Mouse (Mus musculus) regulatory T cell (primary cell): ENCODE measurements at regions not wholly inside any gene's neighbourhood (a gene's known extent, or its start where the extent isn't known, plus 50 kb on each side); places are given as distances from the start of the nearest gene placed in this dataset.

Experiments
- in situ Hi-C: fragments of 300-600 bp; cut with MboI, MseI; formaldehyde crosslinking; loops from one replicate; pipeline ENCODE4 v1.15.1; 2025; ENCODE audit warnings: high pct_unique_total_duplicates

GRCm38 (mm10) chr3:41413771-41414170 is 141.8 kb upstream of the Jade1 start:
- in situ Hi-C loops = no loop called here

DNA sequence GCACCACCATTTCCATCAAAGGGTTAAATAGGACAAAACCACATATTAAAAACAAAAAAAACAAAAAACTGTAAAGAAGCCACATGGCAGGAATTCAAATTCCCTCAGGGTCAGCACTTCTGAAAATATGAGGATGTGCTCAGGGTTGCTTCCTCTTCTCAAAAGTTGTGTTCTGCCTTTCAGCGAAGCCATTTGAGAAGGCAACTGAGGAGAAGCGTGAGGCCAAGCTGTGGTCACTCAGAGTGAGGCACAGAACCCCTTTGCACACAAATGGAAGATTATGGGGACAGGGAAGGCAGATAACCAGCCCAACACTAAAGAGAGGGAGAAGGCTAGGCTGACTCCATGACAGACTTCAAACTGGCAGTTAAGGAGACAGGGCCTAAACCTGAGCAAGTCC is 142.8 kb upstream of the Jade1 start:
- in situ Hi-C loops = no loop called here

DNA sequence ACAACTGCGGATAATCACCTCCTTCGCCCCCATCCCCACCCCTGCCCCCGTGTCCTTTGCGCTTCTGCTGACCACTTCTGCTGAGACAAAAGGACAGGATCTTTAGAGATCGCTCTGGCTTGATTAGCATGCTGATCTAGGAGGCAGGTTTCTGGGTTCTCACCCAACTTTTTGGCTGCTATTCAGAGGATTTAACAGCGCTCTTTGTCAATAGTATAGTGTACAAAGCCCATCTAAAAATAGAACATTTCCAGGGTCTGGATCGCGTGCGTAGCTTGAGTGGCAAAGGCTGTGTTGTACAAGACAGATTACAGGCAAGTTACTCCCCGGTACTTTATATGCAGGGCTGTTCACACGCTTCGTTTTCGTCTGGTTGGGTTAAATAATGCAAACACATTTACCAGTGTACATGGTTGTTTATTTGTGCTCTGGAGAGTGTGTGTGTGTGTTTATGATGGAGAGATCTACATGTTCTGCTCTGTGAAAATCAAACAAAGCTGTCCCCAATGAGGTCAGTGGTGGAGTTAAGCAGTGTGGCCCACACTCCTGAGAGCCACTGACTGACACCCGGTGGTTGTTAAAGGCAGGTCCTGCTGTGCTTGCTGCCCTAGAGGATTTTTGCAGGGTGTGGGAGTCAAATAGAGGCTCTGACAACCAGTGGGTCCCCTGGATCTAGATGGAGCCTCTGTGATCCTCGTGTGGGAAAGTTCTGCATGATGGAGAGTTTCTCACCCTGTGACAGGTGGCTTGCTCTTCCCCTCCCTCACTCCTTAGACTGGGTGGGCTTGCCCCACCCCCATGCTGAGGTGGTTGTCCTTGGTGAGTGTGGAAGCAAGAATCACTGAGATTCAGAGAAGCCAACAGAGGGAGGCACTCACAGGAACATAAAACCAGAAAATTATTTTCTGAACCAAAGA is 146.5 kb upstream of the Jade1 start:
- in situ Hi-C loops = no loop called here

- in situ Hi-C loops = no loop called here
These were observed 147.1 kb upstream of the Jade1 start for GRCm38 (mm10) chr3:41408423-41408820.

GRCm38 (mm10) chr3:41407988-41408387 is 147.5 kb upstream of the Jade1 start:
- in situ Hi-C loops = no loop called here

DNA sequence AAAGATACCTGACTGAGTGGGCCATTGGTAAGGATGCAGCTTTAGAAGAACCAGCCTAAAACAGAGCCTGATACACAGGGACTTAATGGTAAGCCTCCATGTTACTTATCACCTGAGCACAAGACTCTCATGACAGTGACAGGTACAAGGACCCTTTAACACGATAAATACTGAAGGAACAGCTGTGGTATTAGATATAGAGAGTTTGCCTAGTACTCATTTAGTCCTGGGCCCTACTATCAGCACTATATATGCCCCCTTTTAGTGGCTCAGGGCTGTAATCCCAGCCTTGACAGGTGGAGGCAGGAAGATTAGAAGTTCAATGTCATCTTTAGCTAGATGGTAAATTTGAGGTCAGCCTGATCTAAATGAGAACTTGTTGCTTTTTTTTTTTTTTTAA is 148.0 kb upstream of the Jade1 start:
- in situ Hi-C loops = no loop called here

DNA sequence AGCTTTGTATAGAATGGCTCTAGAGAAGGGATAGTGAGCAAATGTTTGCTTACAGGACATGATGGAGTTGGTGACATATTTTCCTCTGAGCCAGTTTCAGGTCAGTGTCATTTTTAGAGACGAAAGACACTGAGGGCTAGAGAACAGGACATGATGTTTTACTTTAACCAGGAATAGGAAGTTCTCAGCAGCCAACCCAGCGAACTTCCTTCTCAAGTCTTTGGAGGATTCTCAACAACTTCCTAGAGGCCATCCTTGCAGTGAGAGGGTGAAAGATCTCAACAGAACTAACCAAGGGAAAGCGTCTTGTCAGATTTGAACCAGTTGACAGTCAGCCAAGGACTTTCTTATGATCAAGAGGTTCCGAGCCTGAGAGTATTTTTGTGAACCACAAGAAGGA is 153.7 kb upstream of the Jade1 start:
- in situ Hi-C loops = no loop called here

GRCm38 (mm10) chr3:41389868-41390267 is 165.7 kb upstream of the Jade1 start:
- in situ Hi-C loops = no loop called here

- in situ Hi-C loops = no loop called here
These were observed 167.9 kb upstream of the Jade1 start for GRCm38 (mm10) chr3:41387469-41388212.

DNA sequence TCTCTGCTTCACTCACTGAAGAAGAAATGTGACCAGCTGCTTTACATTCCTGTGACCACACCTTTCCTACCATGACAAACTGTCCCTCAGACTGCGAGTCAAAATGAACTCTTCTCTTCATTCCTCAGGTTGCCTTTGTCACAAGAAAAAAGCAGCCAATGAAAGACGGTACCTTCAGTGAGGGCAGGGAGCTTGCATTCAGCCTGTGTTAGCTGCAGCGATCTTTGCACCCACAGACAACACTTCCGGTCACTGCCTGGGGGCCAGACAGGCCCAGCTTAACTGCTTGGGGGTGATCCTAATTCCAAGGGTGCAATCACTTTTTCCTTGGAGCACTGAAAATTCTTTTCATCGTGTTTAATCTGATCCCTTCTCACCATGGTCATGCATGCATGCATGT is 169.2 kb upstream of the Jade1 start:
- in situ Hi-C loops = no loop called here

DNA sequence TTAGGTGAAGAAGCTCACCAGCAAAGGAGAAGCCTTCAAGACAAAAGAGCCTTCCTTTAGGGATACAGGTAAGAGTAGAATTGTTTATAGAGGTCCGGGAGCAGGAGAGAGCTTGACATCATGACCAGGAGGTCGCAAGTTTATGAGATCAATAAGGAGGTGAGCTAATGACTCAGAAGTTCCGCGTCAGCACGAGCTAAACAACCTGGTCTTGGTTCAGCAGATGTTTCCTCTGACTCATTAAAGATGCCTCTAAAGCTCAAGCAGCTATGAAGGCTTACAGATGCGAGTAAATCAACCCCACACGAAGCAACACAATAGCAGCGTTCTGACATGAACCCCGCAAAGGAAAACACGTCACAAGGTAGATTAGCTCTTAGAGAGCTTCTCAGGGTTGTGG is 171.1 kb upstream of the Jade1 start:
- in situ Hi-C loops = no loop called here

GRCm38 (mm10) chr3:41378576-41378975 is 177.0 kb upstream of the Jade1 start:
- in situ Hi-C loops = no loop called here

DNA sequence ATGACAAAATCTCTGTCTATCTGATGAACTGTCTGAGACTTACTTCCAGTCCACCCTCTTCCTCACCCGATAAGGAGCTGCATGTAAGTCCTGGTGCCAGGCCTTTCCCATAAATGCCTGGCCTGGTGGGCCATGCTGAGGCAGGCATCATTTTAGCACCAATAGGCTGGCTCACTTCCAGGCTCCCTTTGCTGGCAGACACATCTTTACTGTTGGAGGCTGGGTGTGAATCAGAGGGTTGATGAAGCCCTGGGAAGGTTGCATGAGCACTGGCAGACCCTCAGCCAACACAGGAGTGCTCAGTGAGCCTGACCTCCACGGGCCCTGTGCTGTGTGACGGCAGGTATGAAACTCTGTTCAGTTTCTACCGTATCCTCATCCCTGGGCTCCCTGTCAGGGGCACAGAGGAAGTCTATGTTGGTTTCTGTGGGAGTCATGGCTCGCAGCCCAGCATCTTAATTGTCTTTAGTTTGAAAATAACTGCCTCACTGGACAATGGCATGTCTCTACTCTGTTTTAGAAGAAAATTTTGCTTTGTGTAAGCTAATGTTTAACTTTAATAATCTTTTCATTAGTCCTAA is 177.6 kb upstream of the Jade1 start:
- in situ Hi-C loops = no loop called here

DNA sequence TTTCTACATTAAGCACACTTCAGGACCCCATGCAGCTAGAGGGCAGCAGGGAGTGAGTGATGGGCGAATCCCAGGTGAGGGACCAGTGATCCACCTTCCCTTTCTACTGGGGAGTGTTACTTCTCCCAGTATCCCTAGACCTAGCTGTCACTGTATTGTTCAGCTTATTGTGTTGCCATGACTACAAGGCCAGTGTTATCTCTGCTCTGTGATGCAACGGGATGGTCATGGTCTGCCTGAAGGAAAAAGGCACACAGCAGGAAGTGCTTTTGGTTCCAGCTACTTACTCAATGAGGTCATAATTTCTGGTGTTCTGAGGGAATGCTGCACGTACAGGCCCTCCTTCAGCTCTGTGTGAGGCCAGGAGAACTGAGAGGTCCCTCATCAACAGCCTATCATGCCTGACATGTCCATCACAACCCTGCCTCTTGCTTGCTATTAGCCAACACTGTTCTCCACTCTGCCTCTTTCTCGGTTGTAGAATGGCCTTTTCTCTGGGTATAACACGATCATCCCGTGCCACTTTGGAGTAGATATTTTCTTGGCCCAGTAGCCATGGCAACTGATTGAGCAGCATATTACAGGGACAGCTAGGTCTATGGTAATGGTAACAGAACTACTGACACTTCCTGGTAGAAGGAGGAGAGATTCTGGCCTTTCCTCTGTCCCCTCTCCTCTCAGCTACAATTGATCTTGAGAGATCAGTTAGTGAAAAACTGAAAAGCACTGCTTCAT is 178.5 kb upstream of the Jade1 start:
- in situ Hi-C loops = no loop called here

GRCm38 (mm10) chr3:41375230-41375930 is 180.2 kb upstream of the Jade1 start:
- in situ Hi-C loops = no loop called here

DNA sequence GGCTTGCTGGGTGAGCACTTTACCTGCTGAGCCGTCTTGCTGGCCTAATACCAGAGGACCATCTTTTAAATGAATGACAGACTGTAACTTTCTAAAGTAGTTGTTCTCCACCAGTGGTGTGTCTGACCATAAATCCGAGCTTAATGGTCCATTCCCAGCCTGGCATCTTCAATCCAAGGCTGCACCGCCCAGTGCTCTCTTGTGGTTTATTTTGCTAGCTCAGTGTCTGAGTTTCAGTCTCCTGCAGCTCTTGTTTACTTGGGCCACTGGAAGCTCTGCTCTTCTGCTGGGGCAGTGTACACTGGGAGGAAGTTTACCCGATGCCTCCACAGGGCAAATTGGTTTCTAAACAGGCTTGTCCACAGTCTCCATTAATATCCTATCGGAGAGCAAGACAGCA is 182.3 kb upstream of the Jade1 start:
- in situ Hi-C loops = no loop called here

GRCm38 (mm10) chr3:41368351-41369101 is 187.0 kb upstream of the Jade1 start:
- in situ Hi-C loops = no loop called here

DNA sequence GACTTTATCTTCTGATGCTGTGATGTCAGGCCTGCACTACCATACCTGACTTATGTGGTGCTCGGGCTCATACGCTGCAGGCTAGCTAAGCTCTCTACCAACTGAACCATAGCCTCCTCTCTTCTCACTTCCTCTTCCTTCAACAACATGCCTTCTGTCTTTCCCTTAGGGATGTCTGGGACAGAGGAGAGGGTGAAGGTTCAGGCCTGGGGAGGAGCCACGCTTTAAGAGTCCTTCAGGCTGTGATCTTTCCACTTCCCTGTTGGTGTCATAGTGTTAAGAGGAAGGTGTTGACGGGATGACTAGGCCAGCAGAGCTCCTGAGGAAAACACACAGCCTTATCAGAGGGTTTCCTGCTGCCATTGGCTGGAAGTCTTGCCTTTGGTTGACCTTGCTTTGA is 188.8 kb upstream of the Jade1 start:
- in situ Hi-C loops = no loop called here

- in situ Hi-C loops = no loop called here
These were observed 189.3 kb upstream of the Jade1 start for GRCm38 (mm10) chr3:41366264-41366663.

DNA sequence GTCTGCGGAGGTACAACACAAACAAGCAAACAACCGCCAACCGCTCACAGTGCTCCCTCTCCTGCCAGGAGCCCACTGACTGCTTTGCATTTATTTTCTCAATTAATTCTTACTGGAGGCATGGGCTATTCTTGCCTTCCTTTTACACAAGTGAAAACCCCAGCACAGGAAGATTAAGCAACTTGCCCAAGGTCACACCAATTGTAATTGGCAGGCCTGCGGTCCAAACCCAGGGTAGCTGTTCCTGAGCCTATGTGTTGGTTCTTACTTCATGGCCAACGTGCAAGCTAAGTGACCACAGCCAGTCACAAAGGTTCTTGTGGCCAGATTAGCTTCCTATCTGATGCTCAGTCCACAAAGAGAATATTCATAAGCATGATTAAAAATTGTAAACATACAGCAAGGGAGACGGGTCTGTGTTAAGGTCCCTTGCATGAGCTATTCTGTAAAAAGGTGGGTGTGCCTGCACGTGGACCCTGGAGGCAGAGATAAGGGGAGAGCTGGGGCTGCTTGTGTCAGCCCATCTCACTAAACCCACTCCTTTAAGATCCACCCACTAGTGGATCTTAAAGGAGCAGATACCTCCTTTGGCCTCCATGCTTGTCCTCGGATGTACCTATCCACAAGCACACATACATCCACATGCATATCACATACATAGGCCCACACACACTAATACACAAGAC is 190.2 kb upstream of the Jade1 start:
- in situ Hi-C loops = no loop called here
